Mouse (Mus musculus) lung, postnatal 10 days (tissue): ENCODE measurements around the gene Gm21969.

Experiments
- DNase-seq: peaks from one replicate; pipeline ENCODE4 v3.0.0; 2021

The Gm21969 gene

DNA sequence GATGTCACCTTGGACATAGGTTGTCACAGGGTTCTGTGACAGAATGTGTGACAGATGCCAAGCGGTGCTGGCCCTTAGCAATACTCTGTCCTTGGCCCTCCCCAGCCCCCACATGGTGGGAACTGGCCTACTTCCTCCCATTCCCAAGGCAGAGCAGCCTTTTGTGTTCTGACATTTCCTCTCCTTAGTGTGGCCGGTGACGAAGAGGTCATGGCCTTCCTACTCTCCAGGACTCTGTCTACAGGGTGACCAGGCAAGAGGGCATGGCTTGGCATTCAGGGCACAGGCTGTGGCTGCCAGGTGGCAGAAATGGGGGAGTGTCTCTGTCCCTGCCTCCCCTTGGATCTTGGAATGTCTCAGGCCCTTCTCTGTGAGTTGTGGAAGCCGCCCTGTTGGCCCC is 15.6 kb upstream of the Gm21969 start:
- DNase-seq: peak; percentile 68

DNA sequence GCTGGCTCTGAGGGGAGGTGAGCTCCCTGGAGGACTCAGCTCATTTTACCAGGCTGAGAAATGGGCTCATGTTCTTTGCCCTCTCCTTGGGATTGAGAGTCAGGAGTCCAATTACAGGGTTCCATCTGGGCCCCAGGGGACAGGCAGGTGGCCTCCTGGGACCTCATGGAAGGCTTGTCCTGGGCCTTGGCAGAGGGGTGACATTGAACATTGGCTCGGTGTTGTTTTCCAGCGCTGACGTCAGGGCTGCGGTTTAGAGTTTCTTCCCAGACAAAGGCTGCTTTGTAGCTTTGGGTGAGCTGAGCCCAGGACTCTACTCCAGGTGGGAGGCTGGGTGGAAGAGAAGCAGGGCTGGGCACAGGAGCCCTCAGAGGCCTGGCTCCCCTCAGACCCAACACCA is 15.2 kb upstream of the Gm21969 start:
- no peak for DNase-seq

DNA sequence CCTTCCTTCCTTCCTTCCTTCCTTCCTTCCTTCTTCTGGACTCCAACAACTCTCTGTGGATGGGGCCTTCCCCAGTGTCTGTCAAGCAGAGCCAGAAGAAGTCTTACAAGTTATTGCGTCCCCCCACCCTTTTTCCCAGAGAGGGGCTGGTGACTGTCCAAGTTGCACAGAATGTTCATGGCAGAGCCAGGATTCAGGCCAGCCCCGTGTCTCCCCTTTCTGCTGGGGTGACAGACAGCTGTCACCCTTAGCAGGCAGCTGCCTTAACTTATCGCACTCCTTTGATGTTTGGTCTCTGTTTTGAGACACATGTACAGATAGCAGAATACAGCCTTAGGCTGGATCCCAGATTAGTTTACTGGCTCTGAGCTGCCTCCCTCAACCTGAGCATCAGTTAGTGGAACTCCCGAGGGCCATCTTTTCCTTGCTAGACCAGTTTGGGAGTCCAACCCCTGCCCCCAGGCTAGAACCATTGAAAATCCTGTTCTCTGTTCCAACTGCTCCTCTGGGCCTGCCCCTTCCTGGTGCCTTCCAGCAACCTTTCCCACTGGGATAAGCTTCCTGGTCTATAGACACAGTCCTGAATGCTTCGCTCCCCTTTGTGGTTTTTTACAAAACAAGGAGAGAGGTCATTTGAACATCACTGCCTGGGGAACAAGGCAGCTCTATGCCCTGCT is 13.5 kb upstream of the Gm21969 start:
- DNase-seq: no peak

DNA sequence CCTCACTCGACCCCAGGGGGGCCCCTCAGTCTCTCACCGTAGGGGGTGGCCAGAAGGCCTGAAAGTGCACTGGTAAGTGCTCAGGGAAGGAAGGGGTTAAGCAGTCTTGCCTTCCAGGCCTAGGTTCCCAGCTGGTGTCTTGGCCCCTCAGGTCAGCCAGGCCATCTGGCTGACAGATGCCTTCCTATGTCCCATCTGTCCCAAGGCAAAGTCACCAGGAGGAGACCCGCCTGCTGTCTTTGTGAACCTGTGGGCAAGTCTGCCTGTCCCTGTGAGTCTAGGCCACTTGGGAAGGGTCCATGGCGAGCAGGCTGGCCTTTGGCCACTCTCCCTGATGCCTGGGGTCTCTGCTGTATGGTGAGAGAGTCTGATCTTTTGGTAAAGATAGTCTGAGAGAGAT is 12.5 kb upstream of the Gm21969 start:
- DNase-seq: no peak

DNA sequence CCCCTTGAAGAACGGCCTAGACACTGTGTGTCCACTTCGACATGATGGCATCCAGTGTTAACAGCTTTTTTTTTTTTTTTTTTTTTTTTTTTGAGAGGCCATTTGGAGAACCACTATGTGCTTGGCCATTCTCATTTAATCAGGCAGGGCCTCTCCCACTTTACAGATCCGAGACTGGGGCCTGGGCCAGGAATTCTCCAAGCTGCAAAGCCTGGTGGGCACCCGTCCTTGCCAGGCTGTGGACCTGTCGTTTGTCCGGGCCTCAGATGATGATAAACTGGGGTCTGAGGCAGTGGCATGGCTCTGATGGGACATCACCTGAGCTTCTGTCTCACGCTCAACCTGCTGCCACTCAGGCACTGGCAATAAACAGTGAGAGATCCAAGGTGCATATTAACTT is 10.1 kb upstream of the Gm21969 start:
- no peak for DNase-seq

DNA sequence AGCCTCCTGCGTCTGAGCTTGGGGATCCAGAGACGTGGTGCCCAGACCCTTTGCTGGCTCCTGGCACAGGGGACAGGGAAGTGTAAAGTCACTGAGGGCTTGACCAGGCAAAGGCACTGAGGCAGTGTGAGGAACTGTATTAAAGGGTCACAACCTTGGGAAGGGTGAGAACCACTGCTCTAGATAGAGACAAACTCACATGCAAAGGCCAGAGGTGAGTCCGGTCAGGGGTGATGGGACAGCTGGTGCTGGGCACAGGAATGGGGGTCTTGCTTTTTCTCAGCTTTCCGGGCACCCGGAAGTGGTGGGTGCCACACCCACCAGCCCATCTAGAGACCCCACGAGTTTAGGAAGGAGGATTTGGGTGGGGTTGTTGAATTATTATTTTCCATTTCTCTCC is 9.6 kb upstream of the Gm21969 start:
- no peak for DNase-seq

DNA sequence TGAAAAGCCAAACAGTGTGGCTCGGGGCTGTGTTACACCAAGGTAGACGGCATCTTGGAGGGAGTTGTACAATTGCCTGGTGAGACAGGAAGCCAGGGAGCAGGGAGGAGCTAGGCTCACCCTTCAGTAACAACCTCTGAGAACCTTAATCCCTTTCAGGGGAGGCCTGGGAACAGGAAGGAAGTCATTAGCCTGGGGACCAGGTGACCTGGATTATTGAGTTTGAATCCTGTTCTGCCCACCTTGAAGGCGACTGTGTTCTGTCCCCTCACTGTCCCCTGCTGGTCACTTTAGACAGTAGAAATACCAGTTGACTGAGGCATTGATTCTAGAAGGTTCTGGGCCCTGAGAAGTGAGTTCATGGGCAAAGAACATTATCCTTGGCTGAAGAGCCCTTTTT is 8.9 kb upstream of the Gm21969 start:
- no peak for DNase-seq

DNA sequence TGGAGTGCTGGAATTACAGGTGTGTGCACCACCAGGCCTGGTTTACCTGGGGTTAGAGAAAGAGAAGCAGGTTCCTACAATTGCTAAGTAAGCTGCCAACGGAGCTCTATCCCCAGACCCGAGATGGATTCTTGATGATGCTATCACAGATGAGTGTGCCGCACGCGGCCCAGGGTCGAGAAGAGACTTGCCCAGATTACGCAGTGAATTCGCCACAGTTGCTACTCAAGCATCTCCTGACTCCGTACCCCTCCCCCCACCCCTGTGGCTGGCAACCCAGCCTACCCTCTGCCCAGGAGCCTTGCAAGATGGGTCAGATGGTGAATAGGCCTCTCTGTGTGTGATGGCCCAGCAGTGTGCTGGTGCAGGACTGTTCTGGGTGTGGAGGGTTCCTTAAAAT is 6.3 kb upstream of the Gm21969 start:
- no peak for DNase-seq

DNA sequence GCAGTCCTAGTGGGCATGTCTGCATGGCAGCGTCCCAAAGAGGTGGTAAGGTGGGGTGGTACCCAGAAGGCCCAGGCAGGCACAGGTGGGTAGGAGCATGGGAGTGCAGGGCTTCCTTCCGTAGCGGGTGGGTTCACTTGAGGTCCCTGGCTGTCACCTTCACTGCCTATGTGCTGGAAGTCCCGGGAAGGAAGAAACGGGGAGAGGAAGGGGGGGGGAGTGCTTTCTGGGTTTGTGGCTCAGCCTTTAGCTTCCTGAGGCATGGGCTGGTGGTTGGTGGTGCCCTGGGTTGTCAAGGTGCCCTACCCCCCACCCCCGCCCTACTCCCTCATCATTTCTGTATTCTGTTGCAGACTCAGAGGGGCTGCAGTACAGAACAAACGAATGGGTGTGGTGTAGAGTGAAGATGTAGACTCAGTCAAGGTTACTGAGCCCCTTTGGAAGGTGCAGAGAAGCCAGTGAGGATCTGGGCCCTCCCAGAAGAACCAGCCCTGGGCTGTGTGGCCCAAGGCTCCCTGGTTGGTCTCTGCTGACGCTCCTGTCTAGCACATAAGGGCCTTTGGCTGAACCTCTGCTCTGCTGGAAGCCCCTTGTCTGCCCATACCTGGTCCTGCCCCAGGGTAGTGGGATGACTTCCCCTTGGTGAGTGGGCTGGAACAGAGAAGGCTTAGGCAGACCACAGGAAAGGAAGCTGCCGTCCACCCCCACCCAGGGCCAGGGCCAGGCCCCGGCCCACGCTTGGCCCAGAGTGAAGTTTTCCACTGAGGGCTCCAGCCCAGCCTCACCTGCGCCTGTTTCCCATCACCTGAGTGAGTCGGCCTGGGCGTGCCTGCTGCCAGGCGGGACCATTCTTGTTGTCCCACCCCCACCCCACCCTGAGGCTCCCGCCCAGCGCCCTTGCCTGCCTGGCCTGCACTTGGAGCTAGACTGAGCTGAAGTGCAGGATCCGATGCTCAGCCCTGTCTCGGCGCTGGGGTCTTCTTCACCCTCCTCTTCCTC is 5.4 kb upstream of the Gm21969 start:
- DNase-seq: no peak

DNA sequence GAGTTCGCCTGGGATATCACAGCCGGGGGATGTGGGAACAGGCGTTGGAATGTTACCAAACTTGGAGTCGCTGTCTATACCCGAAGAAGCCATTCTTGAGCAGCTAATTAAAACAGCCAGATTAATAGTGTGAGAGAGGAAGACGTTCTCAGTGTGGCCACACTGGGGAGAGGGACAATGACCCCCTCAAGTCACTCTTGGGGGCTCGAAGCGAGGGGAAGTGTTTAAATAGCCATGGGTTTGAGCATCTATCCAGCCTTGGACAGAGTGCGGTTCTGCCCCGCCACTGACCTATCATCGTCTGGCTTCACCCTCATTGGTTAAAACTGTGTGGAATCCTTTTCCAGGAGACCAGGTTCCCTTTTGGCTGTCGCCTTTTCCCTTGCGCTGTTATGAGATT is 4.6 kb upstream of the Gm21969 start:
- DNase-seq: peak; percentile 21

DNA sequence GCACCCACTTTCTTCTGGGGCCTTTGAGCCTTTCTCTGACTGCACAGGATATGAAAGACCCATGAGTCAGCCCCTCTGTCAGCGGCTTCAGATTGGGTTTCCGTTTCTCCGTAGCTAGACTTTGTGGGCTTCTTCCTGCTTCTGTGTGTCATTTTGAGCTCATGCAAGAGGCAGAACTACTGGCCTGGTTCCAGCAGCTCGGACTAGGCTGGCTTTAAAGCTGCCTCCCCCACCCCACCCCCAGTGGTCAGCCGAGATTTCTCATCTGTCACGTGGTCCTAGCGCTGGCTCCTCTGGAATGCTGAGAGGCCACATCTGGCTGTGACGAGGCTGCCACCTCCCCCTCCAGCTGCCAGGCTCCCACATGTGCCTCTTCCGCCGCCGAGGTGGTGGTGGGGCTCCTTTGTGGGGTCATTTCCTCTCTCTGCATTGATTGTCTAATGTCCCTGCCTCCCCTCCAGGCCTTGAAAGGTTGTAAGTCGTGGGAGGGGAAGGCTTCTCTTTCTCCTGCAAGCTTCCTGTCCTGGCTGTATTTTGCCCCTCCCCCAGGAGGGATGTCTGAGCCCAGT is 4.0 kb upstream of the Gm21969 start:
- DNase-seq: peak; percentile 98

DNA sequence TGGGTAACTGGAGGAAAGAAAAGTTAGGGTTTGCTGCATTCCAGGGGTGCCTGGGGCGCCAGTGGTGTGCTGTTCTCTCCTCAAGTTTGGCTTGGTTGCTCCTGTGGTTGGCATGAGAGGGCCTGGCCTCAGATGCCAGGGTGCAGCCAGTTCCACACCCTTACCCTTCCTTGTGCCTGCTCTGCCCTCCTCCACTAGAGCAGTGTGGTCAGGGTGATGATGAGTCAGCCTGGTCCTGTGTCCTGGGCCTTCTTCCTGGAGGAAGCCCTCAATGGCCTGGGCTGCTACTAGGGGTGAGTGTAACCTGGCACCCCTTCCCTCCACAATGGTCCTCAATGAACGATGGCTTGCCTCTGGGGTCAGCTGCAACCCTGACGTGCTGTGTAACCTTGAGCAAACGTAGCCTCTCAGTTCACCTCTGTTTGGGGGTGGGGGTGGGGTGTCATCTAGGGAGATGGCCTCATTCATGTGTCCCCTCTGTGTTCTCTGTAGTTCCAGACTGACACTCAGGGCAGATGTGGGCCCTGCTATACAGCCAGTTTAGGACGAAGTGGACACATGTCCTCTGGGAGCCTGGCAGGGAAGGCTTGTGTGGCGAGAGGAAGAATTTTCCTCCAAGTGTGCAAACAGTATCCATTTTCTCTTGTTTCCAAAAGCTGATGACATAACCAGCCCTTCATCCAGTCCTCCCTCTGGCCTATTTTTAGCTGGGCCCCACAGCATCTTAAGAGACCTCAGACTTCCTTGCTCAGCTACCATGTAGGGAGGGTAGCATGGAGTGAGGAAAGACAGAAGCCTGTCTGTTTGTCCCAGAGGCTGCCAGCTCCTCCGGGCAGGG is 1.2 kb upstream of the Gm21969 start:
- DNase-seq: peak; percentile 29

DNA sequence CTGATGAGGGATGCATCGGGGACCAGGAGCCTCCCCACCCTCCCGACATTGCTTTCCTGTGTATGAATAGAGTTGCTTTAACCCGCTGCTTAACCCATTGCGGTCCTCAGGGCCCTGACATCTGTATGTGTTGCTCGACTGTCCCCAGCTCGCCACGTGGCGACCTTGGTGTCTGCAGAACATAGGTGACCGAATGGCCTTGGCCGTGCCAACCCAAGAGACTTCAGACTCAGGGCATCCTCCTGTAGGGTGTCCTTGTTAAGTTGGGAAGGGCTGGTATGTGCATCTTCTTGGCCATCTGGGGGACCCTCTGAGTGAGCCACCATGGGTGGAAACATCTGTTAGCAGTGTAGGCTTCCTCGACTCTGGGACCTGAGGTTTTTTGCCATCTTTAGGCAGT is 2.2 kb downstream of the Gm21969 start:
- DNase-seq: no peak

DNA sequence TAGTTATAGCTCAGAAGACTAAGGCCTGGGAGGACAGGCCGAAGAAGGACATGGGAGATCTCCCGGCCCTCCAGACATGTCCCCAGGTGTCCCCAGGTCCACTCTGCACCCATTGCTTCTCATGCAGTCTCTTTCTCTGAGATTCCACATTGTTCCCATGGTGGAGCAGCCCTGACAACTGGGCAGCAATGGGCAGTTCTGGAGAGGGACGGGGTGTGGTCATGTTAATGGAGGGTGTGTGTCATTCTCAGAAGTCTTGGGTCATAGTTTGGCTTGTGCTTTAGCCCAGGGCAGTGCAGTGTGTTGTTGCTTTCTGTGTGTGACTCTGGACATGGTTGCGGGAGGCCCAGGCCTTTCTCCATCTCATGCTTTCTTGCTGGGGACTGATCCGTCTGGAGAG is 3.7 kb downstream of the Gm21969 start:
- no peak for DNase-seq

DNA sequence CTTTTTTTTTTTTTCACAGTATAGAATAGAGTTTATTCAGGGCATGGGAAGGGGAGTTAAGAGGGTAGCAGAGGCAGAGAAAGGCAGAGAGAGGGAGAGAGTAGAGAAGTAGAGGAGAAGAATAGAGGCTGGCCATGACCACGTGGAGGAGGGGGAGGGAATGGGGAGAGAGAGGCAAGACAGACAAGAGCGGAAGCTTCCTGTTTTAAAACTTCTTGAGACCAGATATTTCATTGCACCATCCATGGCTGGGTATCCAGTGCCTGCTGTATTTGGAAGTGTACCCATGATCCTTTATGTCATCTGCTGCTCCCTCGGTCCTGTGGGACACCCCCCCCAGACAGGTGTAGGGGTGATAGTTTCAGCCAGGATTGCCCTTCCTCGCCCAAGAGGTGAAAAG is 6.0 kb downstream of the Gm21969 start:
- no peak for DNase-seq

DNA sequence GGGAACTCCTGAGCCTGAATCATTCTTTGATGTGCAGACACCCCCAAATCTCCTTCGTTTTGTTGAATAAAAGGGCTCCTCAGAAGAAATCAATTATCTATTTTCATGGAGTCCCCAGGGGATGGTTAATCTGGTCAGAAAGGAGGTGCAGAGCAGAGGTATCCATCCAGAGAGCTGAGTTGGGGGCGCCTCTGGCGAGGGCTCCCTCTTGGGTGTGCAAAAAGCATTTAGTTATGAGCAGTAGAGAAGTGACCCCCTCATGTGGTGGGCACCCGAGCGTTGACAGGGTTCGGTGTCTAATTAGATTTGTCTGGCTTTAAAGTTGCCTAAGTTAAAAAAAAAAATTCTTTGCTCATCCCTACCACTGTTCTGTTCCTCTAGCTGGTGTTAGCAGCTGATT is 8.0 kb downstream of the Gm21969 start:
- no peak for DNase-seq

DNA sequence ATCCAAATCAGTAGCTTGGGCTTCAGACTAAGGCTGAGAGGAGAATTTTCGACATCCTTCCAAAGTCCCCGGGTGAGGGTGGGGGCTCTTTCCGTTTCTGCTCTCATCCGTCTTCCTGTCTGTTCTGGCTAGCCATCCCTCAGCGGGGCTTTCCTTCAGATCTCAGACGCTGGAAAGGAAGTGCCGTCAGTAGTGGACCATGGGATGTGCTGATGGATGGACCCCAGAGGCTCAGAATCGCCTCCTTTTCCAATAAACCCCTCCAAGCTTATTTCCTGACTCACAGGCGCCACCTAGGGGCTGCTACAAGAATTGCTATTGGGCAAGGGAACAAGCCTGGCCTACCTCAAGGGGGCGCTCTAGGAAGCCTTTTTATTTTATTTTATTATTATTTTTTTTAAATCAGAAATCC is 8.6 kb downstream of the Gm21969 start:
- peak; percentile 93 for DNase-seq

DNA sequence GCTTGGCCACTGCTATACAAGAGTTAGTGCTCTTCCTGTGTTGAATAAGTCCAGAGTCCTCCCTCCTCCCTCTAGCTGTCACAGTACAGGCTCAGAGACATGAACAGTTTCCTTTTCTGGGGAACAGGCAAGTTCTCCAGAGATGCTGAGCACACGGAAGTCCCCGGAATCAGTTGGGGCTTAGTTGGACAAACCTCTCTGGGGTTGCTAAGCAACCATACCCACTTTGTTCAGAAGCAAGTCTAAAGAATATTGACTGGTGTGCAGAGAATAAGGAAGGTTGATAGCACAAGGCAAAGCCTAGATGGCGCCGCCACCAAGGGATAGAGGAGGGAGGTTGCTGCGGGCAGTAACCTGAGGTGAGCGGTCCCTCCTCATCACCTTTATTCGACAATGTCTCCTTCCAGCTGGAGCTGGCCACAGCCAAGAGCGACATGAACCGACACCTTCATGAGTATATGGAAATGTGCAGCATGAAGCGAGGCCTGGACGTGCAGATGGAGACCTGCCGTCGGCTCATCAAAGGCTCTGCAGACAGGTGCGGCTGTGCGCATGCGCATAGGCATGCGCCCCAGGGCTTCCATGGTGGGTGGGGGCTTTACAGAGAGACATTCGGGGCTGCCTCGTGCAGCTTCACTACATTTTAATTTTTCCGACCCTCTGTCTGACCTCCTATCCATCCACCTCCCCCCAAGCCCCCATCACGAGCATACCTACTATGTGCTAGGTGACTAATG is 11.7 kb downstream of the Gm21969 start:
- DNase-seq: no peak

DNA sequence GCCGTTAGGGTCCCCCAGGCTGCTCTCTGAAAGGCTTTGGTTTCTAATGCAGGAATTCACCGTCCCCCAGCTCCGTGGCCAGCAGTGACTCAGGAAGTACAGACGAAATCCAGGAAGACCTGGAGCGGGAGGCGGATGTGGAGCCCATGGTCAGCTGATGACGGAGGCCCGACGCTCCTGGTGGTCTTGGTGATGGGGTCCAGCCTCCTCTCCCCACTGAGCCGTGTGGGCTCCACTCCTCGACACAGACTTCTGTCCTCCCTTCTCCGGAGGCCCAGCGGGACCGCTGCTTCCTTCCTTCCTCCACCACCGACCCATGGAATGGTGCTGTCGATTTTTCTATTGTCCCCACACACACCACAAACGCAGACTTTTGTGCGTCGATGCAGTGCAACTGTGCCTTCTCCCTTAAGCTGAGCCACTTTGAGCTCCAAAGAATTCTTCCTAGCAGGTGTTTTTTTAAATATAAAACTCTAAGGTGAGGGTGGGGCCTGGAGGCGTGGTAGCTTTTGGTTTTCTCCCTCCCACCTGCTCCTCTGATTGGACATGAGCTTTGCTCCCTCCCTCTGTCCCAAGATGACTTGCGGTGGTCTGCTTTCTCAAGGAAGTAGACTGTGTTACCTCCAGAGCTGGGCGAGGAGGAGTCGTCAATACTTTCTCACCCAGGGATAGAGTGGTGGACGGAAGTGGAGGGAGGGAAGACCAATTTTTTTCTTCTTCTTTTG is 13.5 kb downstream of the Gm21969 start:
- peak; percentile 73 for DNase-seq

DNA sequence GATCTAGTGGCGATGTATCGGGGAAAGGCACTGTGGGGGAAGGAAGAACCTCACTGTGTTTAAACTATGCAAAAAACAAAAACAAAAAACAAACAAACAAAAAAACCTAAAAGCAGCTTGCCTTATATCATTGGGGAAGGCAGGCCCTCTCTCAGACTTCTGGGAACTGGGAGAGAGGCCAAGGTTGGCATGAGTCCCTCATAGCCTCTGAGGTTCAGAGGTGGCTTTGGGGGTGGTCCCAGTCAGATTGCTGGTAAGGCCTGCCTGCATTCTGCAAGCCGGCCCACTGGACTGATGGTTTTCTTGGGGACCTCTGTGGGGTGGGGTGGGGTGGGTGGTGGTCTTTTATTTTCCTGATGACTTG is 14.0 kb downstream of the Gm21969 start:
- DNase-seq: peak; percentile 48

DNA sequence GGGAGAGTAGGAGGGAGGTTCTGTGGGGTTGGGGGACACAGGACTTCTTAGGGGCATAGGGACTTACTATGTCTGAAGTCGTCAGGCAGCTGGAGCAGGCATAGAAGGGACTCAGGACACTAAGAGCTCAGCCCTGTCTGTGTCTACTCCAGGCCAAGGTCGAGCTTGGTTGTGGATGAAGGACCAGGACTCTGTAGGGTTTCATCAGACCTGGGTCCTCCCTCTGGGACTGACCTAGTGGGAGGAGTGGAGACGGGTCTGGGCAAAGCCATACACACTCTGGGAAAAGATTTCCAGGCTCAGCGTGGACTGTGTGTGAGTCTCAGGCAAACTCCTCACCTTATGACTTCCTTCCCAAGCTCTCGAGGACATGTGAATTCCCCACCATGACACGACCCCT is 16.8 kb downstream of the Gm21969 start:
- DNase-seq: no peak
